Mouse (Mus musculus): ENCODE results near the gene Spon1. TPM values are rescaled to one million over a fixed set of nuclear protein-coding genes. Genes with fewer than 3 reads are reported as not detected.

The Spon1 gene
- total and polyA plus RNA-seq, 3 experiments = not detected

DNA sequence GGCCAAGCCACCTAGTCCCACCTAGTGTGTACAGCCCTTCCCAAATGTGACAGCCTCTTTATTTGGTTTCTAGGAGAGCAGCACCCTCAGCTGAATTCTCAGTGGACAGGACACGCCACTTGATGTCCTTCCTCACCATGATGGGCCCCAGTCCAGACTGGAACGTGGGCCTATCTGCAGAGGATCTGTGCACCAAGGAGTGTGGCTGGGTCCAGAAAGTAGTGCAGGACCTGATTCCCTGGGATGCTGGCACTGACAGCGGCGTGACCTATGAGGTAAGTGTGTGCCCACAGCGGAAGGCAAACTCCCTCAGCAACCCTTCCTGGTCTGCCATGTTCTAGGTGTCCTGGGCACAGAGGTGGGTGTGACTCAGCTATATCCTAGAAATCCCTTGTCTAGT is 263.0 kb downstream of the Spon1 start:
- no peak overlapping the region for H3K4me3 ChIP-seq (ENCODE audit: control insufficient read depth in 1 of 2, insufficient read depth in 1 of 2, low read depth in 2 of 2, low read length in 2 of 2)
- no peak overlapping the region for H3K27ac ChIP-seq (ENCODE audit: control insufficient read depth, low read depth, low read length)
- no peak overlapping the region for H3K9ac ChIP-seq (ENCODE audit: control insufficient read depth, low read depth, low read length, poor library complexity, severe bottlenecking)
- H3K36me3 ChIP-seq (ENCODE audit: control insufficient read depth in 1 of 2, insufficient read depth in 2 of 2, low read length in 2 of 2) = no peaks in the 10 kb centered on the region
- no peak for TF ChIP-seq TBP (IDR thresholded peaks at IDR 0.05; ENCODE audit: low read depth, low read length)
- TF ChIP-seq POLR2AphosphoS2 (IDR thresholded peaks at IDR 0.05; ENCODE audit: low read length) = no peak
- TF ChIP-seq NRF1 (IDR thresholded peaks at IDR 0.05; ENCODE audit: insufficient read depth, low read depth, low read length, poor library complexity, severe bottlenecking) = no peak
- no peak for TF ChIP-seq CHD2 (IDR thresholded peaks at IDR 0.05; ENCODE audit: low read length)
- TF ChIP-seq ELF1 (IDR thresholded peaks at IDR 0.05; ENCODE audit: low read depth, low read length) = no peak
- no peaks in the 10 kb centered on the region for H3K9me3 ChIP-seq (replicated peaks; ENCODE audit: insufficient read depth, low read length)
- DNase-seq (ENCODE audit: low read depth, low spot score) = no peak
- H3K27me3 ChIP-seq (ENCODE audit: control insufficient read depth in 1 of 2, insufficient read depth in 2 of 2, low read length in 2 of 2) = peaks cover 0 to 1% of the 10 kb centered on the region in 2 experiments; a peak in 1 of 4 replicates
- no peaks in the 10 kb centered on the region for H3K79me2 ChIP-seq (ENCODE audit: control insufficient read depth, insufficient read depth, low read length, poor library complexity)
- no peaks in the 10 kb centered on the region for H3K4me1 ChIP-seq (ENCODE audit: control insufficient read depth in 1 of 2, insufficient read depth in 2 of 2, low read length in 2 of 2)

DNA sequence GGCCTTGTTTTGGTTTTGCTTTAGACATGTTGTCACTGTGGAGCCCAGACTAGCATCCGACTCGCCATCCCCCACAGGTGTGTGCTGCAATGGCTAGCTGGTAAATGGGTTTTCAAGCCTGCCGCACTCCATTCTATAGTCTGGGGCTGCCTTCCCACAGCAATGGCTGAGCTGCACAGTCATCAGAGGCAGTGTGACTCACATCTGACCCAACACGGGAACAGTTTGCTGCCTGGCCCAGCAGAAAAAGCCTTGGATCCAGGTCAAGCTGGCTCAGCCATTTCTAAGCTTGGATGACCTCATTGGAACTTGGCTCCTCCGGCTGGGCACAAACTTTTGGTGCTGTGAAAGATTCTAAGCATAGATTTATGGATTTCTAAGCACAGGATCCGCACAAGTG is 263.8 kb downstream of the Spon1 start:
- H3K79me2 ChIP-seq (ENCODE audit: control insufficient read depth, insufficient read depth, low read length, poor library complexity) = no peaks in the 10 kb centered on the region
- no peak overlapping the region for H3K9ac ChIP-seq (ENCODE audit: control insufficient read depth, low read depth, low read length, poor library complexity, severe bottlenecking)
- no peaks in the 10 kb centered on the region for H3K9me3 ChIP-seq (replicated peaks; ENCODE audit: insufficient read depth, low read length)
- TF ChIP-seq HCFC1 (IDR thresholded peaks at IDR 0.05; ENCODE audit: low read depth, low read length) (no peak), GATA1 (IDR thresholded peaks at IDR 0.05; ENCODE audit: low read depth, low read length) (no peak), MYC (IDR thresholded peaks at IDR 0.05; ENCODE audit: low read depth, low read length) (no peak), ETS1 (IDR thresholded peaks at IDR 0.05; ENCODE audit: low read depth, low read length) (no peak), TAL1 (IDR thresholded peaks at IDR 0.05; ENCODE audit: low read length) (no peak), SIN3A (IDR thresholded peaks at IDR 0.05; ENCODE audit: low read length) (no peak), POLR2AphosphoS2 (IDR thresholded peaks at IDR 0.05; ENCODE audit: low read length) (no peak), ZNF384 (IDR thresholded peaks at IDR 0.05; ENCODE audit: low read depth, low read length) (no peak)
- H3K4me1 ChIP-seq (ENCODE audit: control insufficient read depth in 1 of 2, insufficient read depth in 2 of 2, low read length in 2 of 2) = no peaks in the 10 kb centered on the region
- no peak overlapping the region for H3K27ac ChIP-seq (ENCODE audit: control insufficient read depth, low read depth, low read length)
- H3K27me3 ChIP-seq (ENCODE audit: control insufficient read depth in 1 of 2, insufficient read depth in 2 of 2, low read length in 2 of 2) = peaks cover 0 to 1% of the 10 kb centered on the region in 2 experiments; a peak in 1 of 4 replicates
- no peaks in the 10 kb centered on the region for H3K36me3 ChIP-seq (ENCODE audit: control insufficient read depth in 1 of 2, insufficient read depth in 2 of 2, low read length in 2 of 2)
- H3K4me3 ChIP-seq (ENCODE audit: control insufficient read depth in 1 of 2, insufficient read depth in 1 of 2, low read depth in 2 of 2, low read length in 2 of 2) = no peak overlapping the region
- no peak for DNase-seq (ENCODE audit: low read depth, low spot score)

DNA sequence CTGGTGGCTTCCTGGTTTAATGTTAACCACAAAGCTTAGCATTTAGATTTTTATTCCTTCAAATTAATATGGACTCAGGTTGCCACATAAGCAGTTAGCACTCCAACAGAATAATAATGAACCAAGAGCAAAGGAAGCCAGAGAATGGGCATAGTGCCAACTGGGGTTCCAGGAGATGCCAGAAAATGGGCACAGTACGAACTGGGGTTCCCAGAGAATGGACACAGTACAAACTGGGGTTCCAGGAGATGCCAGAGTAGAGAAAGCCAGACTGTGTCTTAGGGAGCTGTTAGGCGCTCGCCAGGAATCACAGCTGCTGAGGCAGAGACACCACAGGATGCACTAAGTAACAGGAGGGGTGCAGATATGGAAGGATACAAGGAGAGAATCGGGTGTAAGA is 271.4 kb downstream of the Spon1 start:
- no peak overlapping the region for H3K9ac ChIP-seq (ENCODE audit: control insufficient read depth, low read depth, low read length, poor library complexity, severe bottlenecking)

More for the DNA sequence above, 271.4 kb downstream of the Spon1 start:
- no peaks in the 10 kb centered on the region for H3K9me3 ChIP-seq (replicated peaks; ENCODE audit: insufficient read depth, low read length)
- no peak overlapping the region for H3K4me3 ChIP-seq (ENCODE audit: control insufficient read depth in 1 of 2, insufficient read depth in 1 of 2, low read depth in 2 of 2, low read length in 2 of 2)
- no peaks in the 10 kb centered on the region for H3K4me1 ChIP-seq (ENCODE audit: control insufficient read depth in 1 of 2, insufficient read depth in 2 of 2, low read length in 2 of 2)
- no peak overlapping the region for H3K27ac ChIP-seq (ENCODE audit: control insufficient read depth, low read depth, low read length)
- H3K79me2 ChIP-seq (ENCODE audit: control insufficient read depth, insufficient read depth, low read length, poor library complexity) = no peaks in the 10 kb centered on the region
- TF ChIP-seq E2F4 (IDR thresholded peaks at IDR 0.05; ENCODE audit: borderline replicate concordance, low read depth, low read length) (no peak), NRF1 (IDR thresholded peaks at IDR 0.05; ENCODE audit: insufficient read depth, low read depth, low read length, poor library complexity, severe bottlenecking) (no peak), ELF1 (IDR thresholded peaks at IDR 0.05; ENCODE audit: low read depth, low read length) (no peak), MAZ (IDR thresholded peaks at IDR 0.05; ENCODE audit: low read depth, low read length) (no peak), MEF2A (IDR thresholded peaks at IDR 0.05; ENCODE audit: extremely low read depth, insufficient replicate concordance, low read depth, low read length, poor library complexity, severe bottlenecking) (no peak), MYB (IDR thresholded peaks at IDR 0.05; ENCODE audit: low read depth, low read length) (no peak), HCFC1 (IDR thresholded peaks at IDR 0.05; ENCODE audit: low read depth, low read length) (no peak), MYC (IDR thresholded peaks at IDR 0.05; ENCODE audit: low read depth, low read length) (no peak), USF2 (IDR thresholded peaks at IDR 0.05; ENCODE audit: borderline replicate concordance in 1 of 2, insufficient read depth in 1 of 2, low read depth in 1 of 2, low read length in 2 of 2) (no peak), CTCF (IDR thresholded peaks at IDR 0.05 in 2 of 3, conservative IDR thresholded peaks at IDR 0.05 in 1 of 3; ENCODE audit: control insufficient read depth in 1 of 3, insufficient read depth in 1 of 3, low read depth in 2 of 3, low read length in 3 of 3, poor library complexity in 1 of 3, severe bottlenecking in 1 of 3) (no peak), MXI1 (IDR thresholded peaks at IDR 0.05; ENCODE audit: low read depth, low read length) (no peak), USF1 (IDR thresholded peaks at IDR 0.05; ENCODE audit: low read depth, low read length) (no peak), KAT2A (conservative IDR thresholded peaks at IDR 0.05; ENCODE audit: low read depth, low read length) (no peak), UBTF (IDR thresholded peaks at IDR 0.05; ENCODE audit: borderline replicate concordance, insufficient read depth, low read depth, low read length) (no peak), SIN3A (IDR thresholded peaks at IDR 0.05; ENCODE audit: low read length) (no peak), EP300 (IDR thresholded peaks at IDR 0.05; ENCODE audit: low read depth in 1 of 2, low read length in 2 of 2) (no peak), MAFK (IDR thresholded peaks at IDR 0.05; ENCODE audit: borderline replicate concordance, low read depth, low read length) (no peak), ETS1 (IDR thresholded peaks at IDR 0.05; ENCODE audit: low read depth, low read length) (no peak), CHD1 (IDR thresholded peaks at IDR 0.05; ENCODE audit: low read depth, low read length) (no peak)
- no peaks in the 10 kb centered on the region for H3K36me3 ChIP-seq (ENCODE audit: control insufficient read depth in 1 of 2, insufficient read depth in 2 of 2, low read length in 2 of 2)
- no peaks in the 10 kb centered on the region for H3K27me3 ChIP-seq (ENCODE audit: control insufficient read depth in 1 of 2, insufficient read depth in 2 of 2, low read length in 2 of 2)
- no peak for DNase-seq (ENCODE audit: low read depth, low spot score)

All from MEL (cell line).